Mouse (Mus musculus): ENCODE results near the gene Ccdc18. TPM values are rescaled to one million over a fixed set of nuclear protein-coding genes. Genes with fewer than 3 reads are reported as not detected.

Ccdc18 gene
- 0.64 TPM for total RNA-seq (2023)

GRCm38 (mm10) chr5:108132441-108133243 is at the start of gene Ccdc18, which contains the start of gene Tmed5:
Gene Ccdc18 (plus strand): TSS chr5:108132875.
Gene Tmed5 (minus strand): TSS chr5:108132620.

GRCm38 (mm10) chr5:108268127-108269062 is 135.7 kb downstream of the Ccdc18 start, which contains the start of gene Dr1:
Gene Dr1 (plus strand): TSS chr5:108268897.

Other genes with a start within 250 kb of the Ccdc18 start
- 190 TPM for gene Rpl5, start 232.4 kb upstream of the Ccdc18 start, total RNA-seq (2023)
- gene Fam69a, start 145.8 kb upstream of the Ccdc18 start, total RNA-seq (2023), result 41.2 TPM
- gene Mtf2, start 67.2 kb upstream of the Ccdc18 start, total RNA-seq (2023), result 68.3 TPM
- 58.8 TPM for gene Tmed5, start 255 bp upstream of the Ccdc18 start, total RNA-seq (2023)
- gene Dr1, start 136.0 kb downstream of the Ccdc18 start, total RNA-seq (2023), result 34.9 TPM
- 2.1 TPM for gene Pigg, start 179.7 kb downstream of the Ccdc18 start, total RNA-seq (2023)
- not detected for gene Gm42517, start 235.0 kb downstream of the Ccdc18 start, total RNA-seq (2023)